Mouse (Mus musculus): ENCODE results near the gene Capn8. TPM values are rescaled to one million over a fixed set of nuclear protein-coding genes. Genes with fewer than 3 reads are reported as not detected.

The Capn8 gene
- polyA plus RNA-seq, 1 experiment, result not detected

GRCm38 (mm10) chr1:182520938-182521500 lies 43.8 kb upstream of the Capn8 start:
- Histone ChIP-seq H3K4me1 (ENCODE audit: control insufficient read depth, insufficient read depth, low read length) (no peaks in the 10 kb centered on the region; the same call in 1 of the 2 replicates), H3K4me3 (replicated peaks; ENCODE audit: control insufficient read depth, low read depth, low read length) (no peak overlapping the region), H3K27ac (ENCODE audit: control insufficient read depth, insufficient read depth, low read depth, low read length, poor library complexity) (no peak overlapping the region)
- TF ChIP-seq CTCF (IDR thresholded peaks at IDR 0.05; ENCODE audit: control insufficient read depth, insufficient read depth, low read length) (no peak), POLR2A (IDR thresholded peaks at IDR 0.05; ENCODE audit: borderline replicate concordance, control insufficient read depth, low read depth, low read length) (no peak)
- WGBS, result 65% methylated on average over 8 of the region's 8 CpGs

GRCm38 (mm10) chr1:182522961-182523360 lies 41.8 kb upstream of the Capn8 start:
- TF ChIP-seq POLR2A (IDR thresholded peaks at IDR 0.05; ENCODE audit: borderline replicate concordance, control insufficient read depth, low read depth, low read length), result no peak
- no peak for TF ChIP-seq CTCF (IDR thresholded peaks at IDR 0.05; ENCODE audit: control insufficient read depth, insufficient read depth, low read length)
- no peak overlapping the region for H3K4me3 ChIP-seq (replicated peaks; ENCODE audit: control insufficient read depth, low read depth, low read length)
- 76% methylated on average over 5 of the region's 5 CpGs for WGBS
- peaks cover 2% of the 10 kb centered on the region; the same call in 1 of the 2 replicates for H3K4me1 ChIP-seq (ENCODE audit: control insufficient read depth, insufficient read depth, low read length)
- H3K27ac ChIP-seq (ENCODE audit: control insufficient read depth, insufficient read depth, low read depth, low read length, poor library complexity), result no peak overlapping the region

GRCm38 (mm10) chr1:182523692-182524091 lies 41.1 kb upstream of the Capn8 start:
- no peak overlapping the region for H3K27ac ChIP-seq (ENCODE audit: control insufficient read depth, insufficient read depth, low read depth, low read length, poor library complexity)
- no peak for TF ChIP-seq CTCF (IDR thresholded peaks at IDR 0.05; ENCODE audit: control insufficient read depth, insufficient read depth, low read length)
- no peak for TF ChIP-seq POLR2A (IDR thresholded peaks at IDR 0.05; ENCODE audit: borderline replicate concordance, control insufficient read depth, low read depth, low read length)
- H3K4me3 ChIP-seq (replicated peaks; ENCODE audit: control insufficient read depth, low read depth, low read length), result no peak overlapping the region
- 68% methylated on average over 3 of the region's 3 CpGs for WGBS
- peaks cover 2% of the 10 kb centered on the region for H3K4me1 ChIP-seq (ENCODE audit: control insufficient read depth, insufficient read depth, low read length)

- Histone ChIP-seq H3K27ac (ENCODE audit: control insufficient read depth, insufficient read depth, low read depth, low read length, poor library complexity) (no peak overlapping the region), H3K4me3 (replicated peaks; ENCODE audit: control insufficient read depth, low read depth, low read length) (no peak overlapping the region), H3K4me1 (ENCODE audit: control insufficient read depth, insufficient read depth, low read length) (peaks cover 2% of the 10 kb centered on the region)
- WGBS, result 86% methylated on average over 3 of the region's 3 CpGs
- no peak for TF ChIP-seq CTCF (IDR thresholded peaks at IDR 0.05; ENCODE audit: control insufficient read depth, insufficient read depth, low read length)
- no peak for TF ChIP-seq POLR2A (IDR thresholded peaks at IDR 0.05; ENCODE audit: borderline replicate concordance, control insufficient read depth, low read depth, low read length)
Observed at GRCm38 (mm10) chr1:182525601-182526000, 39.2 kb upstream of the Capn8 start.

DNA sequence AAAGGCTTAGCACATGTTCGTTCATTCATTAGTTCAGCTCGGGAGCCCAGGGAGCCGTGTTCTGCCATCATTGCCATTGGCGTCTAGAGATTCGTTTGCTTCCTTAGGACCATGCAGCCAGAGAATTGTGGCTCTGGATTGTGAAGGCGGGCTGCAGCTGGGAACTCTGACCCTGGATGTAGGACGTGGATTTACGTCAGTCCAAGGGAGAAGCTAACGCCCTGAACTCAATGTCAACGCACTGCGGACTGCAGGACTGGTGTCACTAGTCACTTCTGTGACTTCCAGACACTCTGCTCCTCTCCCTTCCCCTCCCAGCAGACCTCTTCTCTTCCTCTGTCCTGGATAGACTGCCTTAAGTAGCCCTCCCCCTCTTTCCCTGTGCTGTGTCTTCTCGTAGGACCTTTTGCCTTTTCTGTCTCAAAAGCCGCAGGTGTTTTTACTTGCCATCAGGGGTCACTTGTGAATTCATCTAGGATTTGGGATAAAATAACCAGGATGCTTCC lies 37.5 kb upstream of the Capn8 start:
- Histone ChIP-seq H3K27ac (ENCODE audit: control insufficient read depth, insufficient read depth, low read depth, low read length, poor library complexity) (no peak overlapping the region), H3K4me1 (ENCODE audit: control insufficient read depth, insufficient read depth, low read length) (peaks cover 2% of the 10 kb centered on the region), H3K4me3 (replicated peaks; ENCODE audit: control insufficient read depth, low read depth, low read length) (no peak overlapping the region)
- 78% methylated on average over 13 of the region's 13 CpGs for WGBS
- TF ChIP-seq POLR2A (IDR thresholded peaks at IDR 0.05; ENCODE audit: borderline replicate concordance, control insufficient read depth, low read depth, low read length) (no peak), CTCF (IDR thresholded peaks at IDR 0.05; ENCODE audit: control insufficient read depth, insufficient read depth, low read length) (no peak)

- peak overlapping the region; percentile 3 for H3K4me3 ChIP-seq (replicated peaks; ENCODE audit: control insufficient read depth, low read depth, low read length)
- peaks cover 2% of the 10 kb centered on the region for H3K4me1 ChIP-seq (ENCODE audit: control insufficient read depth, insufficient read depth, low read length)
- peak overlapping the region; percentile 63 for H3K27ac ChIP-seq (ENCODE audit: control insufficient read depth, insufficient read depth, low read depth, low read length, poor library complexity)
- 5% methylated on average over 19 of the region's 19 CpGs for WGBS
- TF ChIP-seq POLR2A (IDR thresholded peaks at IDR 0.05; ENCODE audit: borderline replicate concordance, control insufficient read depth, low read depth, low read length), result no peak
- TF ChIP-seq CTCF (IDR thresholded peaks at IDR 0.05; ENCODE audit: control insufficient read depth, insufficient read depth, low read length), result peak; percentile 5; the same call in 1 of the 2 replicates
Observed at GRCm38 (mm10) chr1:182527921-182528858, 36.6 kb upstream of the Capn8 start.

GRCm38 (mm10) chr1:182533583-182533982 lies 31.2 kb upstream of the Capn8 start:
- Histone ChIP-seq H3K4me3 (replicated peaks; ENCODE audit: control insufficient read depth, low read depth, low read length) (no peak overlapping the region), H3K4me1 (ENCODE audit: control insufficient read depth, insufficient read depth, low read length) (no peaks in the 10 kb centered on the region), H3K27ac (ENCODE audit: control insufficient read depth, insufficient read depth, low read depth, low read length, poor library complexity) (no peak overlapping the region)
- TF ChIP-seq POLR2A (IDR thresholded peaks at IDR 0.05; ENCODE audit: borderline replicate concordance, control insufficient read depth, low read depth, low read length), result no peak
- TF ChIP-seq CTCF (IDR thresholded peaks at IDR 0.05; ENCODE audit: control insufficient read depth, insufficient read depth, low read length), result no peak
- WGBS, result 71% methylated on average over 3 of the region's 3 CpGs

- H3K27ac ChIP-seq (ENCODE audit: control insufficient read depth, insufficient read depth, low read depth, low read length, poor library complexity), result no peak overlapping the region
- WGBS, result 75% methylated on average over 3 of the region's 3 CpGs
- no peak overlapping the region for H3K4me3 ChIP-seq (replicated peaks; ENCODE audit: control insufficient read depth, low read depth, low read length)
- H3K4me1 ChIP-seq (ENCODE audit: control insufficient read depth, insufficient read depth, low read length), result no peaks in the 10 kb centered on the region; the same call in 1 of the 2 replicates
- no peak for TF ChIP-seq POLR2A (IDR thresholded peaks at IDR 0.05; ENCODE audit: borderline replicate concordance, control insufficient read depth, low read depth, low read length)
- no peak for TF ChIP-seq CTCF (IDR thresholded peaks at IDR 0.05; ENCODE audit: control insufficient read depth, insufficient read depth, low read length)
Observed at GRCm38 (mm10) chr1:182535080-182535481, 29.7 kb upstream of the Capn8 start.

Measured in bone marrow, adult 2 months (tissue).